Mouse (Mus musculus) lung, postnatal 36 days (tissue): ENCODE data around the gene Adamts4.
"Not testable (repeated sequence)": the region's sequence is repeated elsewhere in the genome, so short reads cannot be mapped to it uniquely, and the experiment has no call there.

Experiments
- DNase-seq: peaks from one replicate; pipeline ENCODE4 v3.0.0; 2022; ENCODE audit warnings: mixed read lengths

Adamts4 gene

DNA sequence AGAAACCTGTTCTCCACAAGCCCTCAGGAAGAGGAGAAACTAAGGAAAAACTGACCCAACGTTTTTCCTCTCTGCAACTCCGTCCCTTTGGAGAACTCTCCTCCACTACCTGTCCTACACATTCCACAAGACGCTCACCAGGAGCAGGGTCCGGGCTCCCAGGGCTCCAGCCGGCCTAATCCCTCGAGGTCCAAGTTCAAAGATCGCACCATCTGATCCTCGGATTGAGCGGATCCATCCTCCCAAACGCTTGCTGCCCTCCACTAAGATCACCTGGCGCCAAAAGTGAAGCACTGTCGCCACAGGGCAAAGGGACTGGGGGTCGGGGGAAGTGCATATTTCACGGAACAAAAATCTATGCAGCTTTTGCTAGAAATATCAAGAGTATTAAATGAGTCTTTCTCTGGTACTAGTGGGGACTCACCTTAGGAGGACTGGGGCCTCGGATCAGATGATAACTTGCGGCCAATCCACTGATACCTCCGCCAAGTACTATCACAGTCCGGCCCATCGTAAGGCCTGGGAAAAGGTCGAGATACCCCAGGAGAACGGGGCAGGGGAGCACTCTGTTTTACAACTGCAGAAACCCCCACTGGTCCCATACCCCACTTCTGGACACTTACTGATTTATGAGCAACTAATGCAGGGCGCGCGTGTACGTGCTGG lies 30.2 kb downstream of the Adamts4 start:
- no peak for DNase-seq

DNA sequence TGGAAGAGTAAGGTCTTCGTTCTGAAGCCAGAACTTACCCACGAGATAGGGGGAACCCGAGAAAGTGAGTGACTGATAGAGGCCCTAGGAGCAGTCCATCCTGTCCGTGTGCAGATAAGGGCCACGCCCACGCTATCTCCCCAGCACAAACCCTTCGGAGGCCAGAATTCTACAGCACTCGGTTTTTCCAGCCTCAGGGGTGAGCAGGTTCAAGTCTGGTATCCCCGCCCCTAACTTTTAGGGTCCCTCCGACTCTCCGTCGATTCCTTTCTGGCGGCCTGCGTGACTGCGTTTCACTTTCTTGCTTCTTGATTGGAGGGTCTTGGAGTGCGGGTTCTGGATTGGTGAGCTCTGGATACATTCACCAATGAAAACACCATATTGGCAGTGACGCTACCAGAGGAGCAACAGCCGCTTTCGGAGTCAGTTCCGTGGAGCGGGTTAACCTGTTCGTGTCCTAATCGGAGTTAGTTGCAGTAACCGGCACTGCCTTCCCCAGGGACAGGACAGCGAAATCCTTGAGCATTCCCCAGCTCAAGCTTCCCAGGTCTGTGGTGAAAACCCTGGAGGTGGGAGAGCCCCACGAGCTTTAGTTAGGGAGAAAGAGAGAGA lies 30.8 kb downstream of the Adamts4 start, which contains the start of gene Ppox:
Gene Ppox, minus strand, starts transcription at position 271 of the 612 bp plus-strand sequence.
- peak; percentile 98 for DNase-seq

DNA sequence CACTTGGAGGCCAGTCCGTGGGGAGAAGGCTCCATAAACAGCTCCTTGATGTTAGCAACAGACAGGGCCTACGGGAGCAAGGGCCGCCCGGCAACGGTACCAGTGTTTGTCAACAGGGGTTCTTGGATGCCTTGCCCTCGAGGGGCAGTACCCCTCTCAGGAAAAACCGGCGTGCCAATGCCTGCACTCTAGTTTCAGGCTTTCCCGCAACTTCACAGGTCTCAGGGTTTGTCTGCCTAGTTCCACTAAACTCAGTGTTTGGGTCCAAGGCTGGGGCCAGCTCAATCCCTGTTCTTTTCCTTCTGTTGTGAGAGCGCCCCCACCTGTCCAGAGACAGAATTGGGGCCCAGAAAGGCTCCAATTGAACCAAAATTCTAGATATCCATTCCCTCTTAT lies 31.3 kb downstream of the Adamts4 start:
- peak; percentile 91 for DNase-seq

DNA sequence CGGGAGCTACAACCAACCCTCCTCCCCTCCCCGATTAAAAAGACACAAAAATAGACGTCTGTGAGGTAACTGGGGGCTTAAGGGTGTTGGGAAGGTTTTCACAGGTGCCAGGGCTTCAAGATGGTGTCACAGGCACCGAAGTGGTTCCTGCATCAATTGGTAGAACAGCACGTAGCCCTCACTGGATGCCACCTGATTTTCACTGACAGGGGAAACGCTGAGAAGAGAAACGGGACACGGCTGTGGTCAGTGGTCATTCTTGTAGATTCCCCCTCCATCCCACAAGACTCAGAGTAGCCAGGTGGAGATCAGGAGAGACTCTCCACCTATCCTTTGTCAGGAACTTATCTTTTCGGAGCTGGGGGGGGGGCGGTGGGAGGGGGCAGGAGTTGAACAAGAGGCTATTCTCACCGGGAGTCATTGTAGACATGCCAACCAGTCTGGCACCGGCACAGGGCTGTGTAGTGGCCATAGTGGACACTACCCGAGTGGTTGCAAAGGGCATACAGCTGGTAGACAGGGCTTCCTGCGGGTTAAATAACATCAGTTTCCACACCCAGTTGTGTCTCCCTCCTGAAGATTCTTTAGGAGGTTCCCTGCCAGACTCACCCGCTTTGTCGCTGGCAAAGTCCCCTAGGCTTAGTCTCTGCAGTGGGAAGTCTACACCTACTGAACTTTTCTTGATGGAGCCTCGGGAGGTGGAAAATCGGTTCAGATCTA lies 32.0 kb downstream of the Adamts4 start:
- no peak for DNase-seq

DNA sequence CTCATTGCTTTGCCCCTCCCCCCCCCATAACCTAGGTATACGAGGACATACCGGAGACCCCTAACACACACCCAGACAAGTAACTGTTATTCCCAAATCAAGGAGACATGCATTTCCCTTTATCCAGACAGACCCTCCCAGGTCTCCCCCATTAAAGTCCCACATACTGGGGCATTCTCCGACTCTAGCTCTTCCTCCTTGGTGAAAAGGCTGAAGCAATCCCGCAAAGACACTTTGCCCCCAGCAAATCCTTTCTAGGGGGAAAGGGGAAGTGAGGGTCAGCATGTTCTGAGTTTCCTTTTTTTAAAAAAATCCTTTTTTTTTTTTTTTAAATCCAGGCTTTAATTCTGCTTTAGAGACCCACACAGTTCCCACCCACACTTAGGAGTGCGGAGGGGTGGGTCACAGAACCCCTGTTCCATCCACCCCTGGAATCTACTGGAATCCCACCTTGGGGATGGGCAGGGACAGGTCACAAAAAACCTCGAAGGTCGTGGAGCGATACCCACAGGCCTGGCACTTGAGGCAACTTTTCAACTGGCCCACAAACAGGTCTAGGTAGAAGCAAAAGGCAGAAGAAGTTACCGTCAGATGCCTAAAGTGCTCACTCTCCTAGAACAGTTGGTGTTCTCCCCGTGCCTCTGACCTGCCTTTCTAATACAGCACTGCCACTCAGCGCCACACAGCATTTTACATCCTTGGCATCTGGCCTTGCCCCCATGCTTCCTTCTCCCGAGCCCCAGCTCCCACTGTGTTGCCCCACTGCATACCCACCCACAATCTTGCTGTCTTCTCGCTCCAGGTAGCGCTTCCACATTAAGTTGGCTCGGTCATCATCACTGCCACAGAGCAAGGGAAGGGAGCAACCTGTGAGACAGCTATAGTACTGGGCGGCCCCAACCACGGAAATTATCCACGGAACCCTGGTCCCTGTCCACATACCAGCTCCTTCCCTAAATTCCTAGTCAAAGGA lies 33.3 kb downstream of the Adamts4 start:
- no peak for DNase-seq

- no peak for DNase-seq
These were observed 34.3 kb downstream of the Adamts4 start for GRCm38 (mm10) chr1:171284491-171284890.

DNA sequence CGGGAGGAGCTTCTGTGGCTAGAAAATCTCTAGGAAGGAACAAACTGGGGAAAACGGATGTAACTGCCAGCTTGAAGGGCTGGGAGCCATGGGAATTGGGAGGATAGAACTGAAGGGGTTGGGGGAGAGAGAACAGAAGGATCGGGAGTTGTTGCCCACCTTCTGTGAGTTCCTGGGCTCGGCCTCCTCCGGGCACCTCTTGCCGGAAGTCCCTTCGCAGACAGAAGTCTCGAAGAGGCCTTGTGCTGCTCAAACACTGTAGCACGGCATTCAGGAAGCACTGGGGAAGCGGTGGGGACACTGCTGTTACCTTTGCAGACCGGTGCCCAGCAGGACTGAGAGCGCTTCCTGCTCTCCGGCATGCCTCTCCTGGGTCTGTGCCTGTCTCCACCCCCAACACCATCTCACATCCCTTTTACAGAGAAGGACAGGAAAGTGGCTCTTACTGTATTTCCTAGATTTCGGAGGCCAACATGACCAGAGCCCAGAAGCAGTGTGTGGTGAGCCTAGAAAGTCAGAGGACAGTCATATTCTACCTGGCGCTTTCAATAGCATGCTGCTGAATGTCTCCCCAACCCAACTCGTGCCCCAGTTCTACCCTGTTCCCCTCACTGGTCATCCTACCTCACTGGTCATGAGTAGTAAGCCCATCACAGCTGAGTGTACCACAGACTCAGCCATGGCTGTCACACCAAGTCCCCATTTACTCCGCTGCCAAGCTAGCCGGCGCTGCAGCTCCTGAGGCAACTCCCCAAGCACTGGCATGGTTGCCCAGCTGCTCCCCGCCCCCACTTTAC lies 35.1 kb downstream of the Adamts4 start:
- no peak for DNase-seq

GRCm38 (mm10) chr1:171286517-171286916 lies 36.3 kb downstream of the Adamts4 start:
- no peak for DNase-seq

- peak; percentile 96 for DNase-seq
These were observed 37.2 kb downstream of the Adamts4 start, which contains the start of gene Usp21 for GRCm38 (mm10) chr1:171287136-171288081. Usp21 (minus strand) TSS chr1:171287991.

- DNase-seq = no peak
These were observed 38.1 kb downstream of the Adamts4 start for GRCm38 (mm10) chr1:171288328-171288727.

DNA sequence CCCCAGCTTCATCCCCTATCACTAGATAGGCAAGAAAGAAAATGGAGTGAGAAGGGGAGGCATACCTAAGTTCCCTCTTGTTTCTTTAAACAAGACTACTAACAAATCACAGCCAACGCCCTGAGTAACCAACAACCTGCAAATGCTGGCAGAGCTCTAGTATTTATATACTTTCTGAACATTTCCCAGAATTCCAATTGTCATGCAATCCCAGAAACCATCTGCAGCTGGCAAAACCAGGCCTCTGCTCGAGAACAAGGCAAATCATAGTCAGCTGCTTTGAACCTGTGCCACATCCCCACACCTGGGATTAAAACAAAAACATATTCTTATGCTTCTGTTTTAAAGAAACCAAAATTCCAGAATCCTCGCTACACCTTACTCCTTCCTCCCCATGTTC lies 43.1 kb downstream of the Adamts4 start:
- DNase-seq = no peak

- no peak for DNase-seq
These were observed 43.7 kb downstream of the Adamts4 start for GRCm38 (mm10) chr1:171293906-171294297.

- peak; percentile 93 for DNase-seq
These were observed 44.3 kb downstream of the Adamts4 start, which contains the start of gene Ufc1 for GRCm38 (mm10) chr1:171294298-171295062. Ufc1 (minus strand) TSS chr1:171295024.

- DNase-seq = no peak
These were observed 44.8 kb downstream of the Adamts4 start for GRCm38 (mm10) chr1:171295063-171295402.

GRCm38 (mm10) chr1:171298226-171298625 lies 48.0 kb downstream of the Adamts4 start:
- no peak for DNase-seq

- DNase-seq = not testable (repeated sequence)
These were observed 55.9 kb downstream of the Adamts4 start for GRCm38 (mm10) chr1:171306157-171306556.

DNA sequence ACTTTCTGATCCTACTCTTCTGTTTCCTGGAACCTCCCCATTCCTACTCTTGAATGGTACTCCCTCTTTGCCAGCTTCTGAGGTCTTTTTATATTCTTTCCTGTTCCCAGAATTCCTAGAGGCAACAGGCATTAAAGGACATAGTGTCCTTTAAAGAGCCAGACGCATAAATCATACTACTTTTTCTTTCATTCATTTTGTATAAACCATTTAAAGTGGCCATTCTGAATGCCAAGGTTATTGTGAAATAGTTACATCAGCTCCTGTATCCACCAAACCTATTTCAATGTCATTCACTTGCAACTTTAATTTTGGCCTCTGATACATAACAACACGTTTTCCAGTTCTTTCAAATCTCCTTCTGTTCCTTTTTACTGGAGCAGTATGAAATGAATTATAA lies 59.1 kb downstream of the Adamts4 start:
- DNase-seq = no peak
